Mouse (Mus musculus): ENCODE data around the gene Cacng7. TPM values are rescaled to one million over a fixed set of nuclear protein-coding genes. Genes with fewer than 3 reads are reported as not detected.
"Not testable (repeated sequence)": the region's sequence is repeated elsewhere in the genome, so short reads cannot be mapped to it uniquely, and the experiment has no call there.

The Cacng7 gene
- total RNA-seq (2021), result 100 to 1,000 TPM; 182 to 196 TPM

DNA sequence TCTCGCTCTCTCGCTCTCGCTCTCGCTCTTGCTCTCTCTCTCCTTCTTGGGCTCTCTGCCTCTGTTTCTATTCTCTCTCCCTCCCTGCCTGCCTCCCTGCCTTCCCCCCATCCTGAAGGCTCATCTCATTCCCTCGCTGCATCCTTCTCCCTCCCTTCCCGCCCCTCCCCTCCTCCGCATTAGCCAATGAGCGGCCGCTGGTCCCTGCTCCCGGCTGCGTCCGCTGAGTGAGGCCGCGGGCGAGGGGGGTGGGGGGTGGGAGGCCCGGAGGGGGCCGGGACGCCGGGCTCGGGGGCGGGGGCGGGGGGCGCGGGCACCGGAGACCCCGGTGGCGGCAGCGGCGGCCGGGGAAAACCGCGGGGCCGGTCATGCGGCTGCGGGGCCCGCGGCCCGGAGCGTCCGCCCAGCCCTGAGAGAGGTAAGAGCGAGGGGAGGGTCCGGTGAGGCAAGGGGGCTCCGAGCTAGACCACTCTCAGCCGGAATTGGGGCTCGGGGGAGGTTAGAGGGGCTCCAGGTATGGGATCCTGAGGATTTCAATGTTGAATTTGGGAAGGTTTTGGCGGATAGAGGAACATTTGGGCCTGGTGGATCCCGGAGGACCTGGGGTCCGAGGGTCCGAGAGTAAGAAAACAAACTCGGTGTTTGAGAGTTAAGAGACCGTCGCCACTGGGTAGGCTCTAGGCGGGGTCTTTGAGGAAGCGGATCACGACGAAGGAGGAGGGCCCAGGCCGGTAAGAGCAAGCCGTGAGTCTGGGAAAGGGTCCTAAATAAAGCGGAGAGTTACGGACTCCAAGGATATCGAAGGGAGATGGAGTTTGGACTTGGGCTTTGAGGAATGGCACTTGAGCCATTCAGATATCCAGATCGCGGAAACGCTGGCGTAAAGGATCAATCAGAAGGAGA lies at the start of gene Cacng7:
Gene Cacng7, plus strand, starts transcription at position 337 of the 903 bp plus-strand sequence.
- DNase-seq (ENCODE audit: low spot score in 2 of 2), result peak; percentile 50 to 66
- intact Hi-C loops (cut with DNase I), result loop anchor here (10.0 kb wide), 1 partner anchor 62 kb away; the partner anchor contains the start of gene Cacng8

DNA sequence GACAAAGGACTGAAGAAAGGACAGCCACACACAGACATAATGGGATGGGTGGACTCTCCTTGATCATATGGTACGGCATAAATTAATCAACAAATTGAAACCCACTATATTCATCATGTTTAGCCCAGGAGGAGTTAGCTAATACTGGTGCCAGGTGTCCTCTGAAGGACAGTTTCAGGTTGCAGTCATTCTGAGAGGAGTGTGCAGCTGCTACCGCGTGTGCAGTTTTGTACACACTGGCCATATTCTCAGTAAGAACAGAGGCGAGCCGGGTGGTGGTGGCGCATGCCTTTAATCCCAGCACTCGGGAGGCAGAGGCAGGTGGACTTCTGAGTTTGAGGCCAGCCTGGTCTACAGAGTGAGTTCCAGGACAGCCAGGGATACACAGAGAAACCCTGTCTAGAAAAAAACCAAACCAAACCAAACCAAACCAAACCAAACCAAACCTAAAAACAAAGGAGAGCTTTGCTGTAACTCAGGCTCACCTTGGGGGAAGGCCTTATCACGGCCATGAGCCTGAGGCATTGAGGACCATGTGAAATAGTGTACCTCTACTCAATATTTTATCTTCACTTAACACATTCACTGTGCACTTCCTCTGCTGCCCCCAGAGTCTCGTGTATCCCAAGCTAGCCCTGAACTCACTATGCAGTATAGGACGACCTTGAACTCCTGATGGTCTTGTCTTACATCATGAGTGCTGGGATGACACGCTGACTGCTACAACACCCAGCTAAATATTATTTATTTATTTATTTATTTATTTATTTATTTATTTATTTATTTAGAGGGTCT lies 49.5 kb upstream of the Cacng7 start:
- intact Hi-C loops (cut with DNase I), result no loop called here
- DNase-seq (ENCODE audit: low spot score in 2 of 2), result no peak

DNA sequence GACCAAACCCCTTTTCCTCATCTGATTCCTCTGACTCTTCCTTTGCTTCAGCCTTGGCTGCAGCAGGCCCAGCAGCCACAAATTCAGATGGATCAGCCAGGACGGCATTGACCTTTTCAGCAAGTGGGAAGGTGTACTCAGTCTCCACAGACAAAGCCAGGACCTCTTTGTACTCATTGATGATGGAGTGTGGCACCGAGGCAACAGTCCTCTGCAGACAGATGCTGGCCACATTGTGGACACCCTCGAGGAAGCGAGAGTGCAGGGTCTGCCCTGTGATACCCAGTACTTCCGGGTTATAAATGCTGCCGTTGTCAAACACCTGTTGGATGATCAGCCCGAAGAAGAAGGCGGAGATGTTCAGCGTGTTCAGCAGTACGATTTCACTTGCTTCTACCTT lies 48.2 kb upstream of the Cacng7 start:
- DNase-seq (ENCODE audit: low spot score in 2 of 2), result no peak
- intact Hi-C loops (cut with DNase I), result no loop called here

DNA sequence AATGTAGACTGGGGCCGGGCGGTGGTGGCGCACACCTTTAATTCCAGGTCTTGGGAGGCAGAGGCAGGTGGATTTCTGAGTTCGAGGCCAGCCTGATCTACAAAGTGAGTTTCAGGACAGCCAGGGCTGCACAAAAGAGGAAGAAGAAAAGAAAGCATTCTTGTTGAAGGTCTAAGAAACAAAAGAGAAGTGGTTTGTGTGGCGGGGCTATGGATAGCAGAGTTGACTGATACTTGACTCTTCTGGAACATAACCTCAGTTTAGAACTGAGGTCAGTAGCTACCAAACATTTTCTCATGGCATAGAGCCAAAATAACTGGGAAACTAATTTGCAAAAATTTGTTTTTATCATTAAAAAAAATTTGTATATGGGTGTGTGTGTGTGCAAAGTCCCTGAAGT lies 46.7 kb upstream of the Cacng7 start:
- DNase-seq (ENCODE audit: low spot score in 2 of 2), result no peak
- intact Hi-C loops (cut with DNase I), result no loop called here

DNA sequence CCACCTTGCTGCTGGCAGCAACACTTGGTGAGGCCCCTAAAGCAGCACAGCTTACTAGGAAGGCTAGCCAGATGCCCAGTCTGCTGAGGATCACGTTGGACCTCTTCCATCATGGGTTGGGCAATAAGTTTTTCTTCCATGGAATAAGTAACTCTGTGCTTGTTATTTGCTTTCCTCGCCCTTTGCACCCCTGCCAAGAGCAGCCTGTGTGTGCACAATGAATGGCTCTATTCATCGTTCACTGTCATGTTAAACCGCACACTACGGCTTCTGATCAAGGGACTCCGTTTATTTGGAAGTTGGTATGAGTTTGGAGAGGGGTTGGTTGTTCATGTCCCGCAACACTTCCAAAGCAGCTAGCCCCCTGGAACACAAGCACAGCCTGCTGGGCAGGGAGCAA lies 45.6 kb upstream of the Cacng7 start:
- no peak for DNase-seq (ENCODE audit: low spot score in 2 of 2)
- intact Hi-C loops (cut with DNase I), result no loop called here

DNA sequence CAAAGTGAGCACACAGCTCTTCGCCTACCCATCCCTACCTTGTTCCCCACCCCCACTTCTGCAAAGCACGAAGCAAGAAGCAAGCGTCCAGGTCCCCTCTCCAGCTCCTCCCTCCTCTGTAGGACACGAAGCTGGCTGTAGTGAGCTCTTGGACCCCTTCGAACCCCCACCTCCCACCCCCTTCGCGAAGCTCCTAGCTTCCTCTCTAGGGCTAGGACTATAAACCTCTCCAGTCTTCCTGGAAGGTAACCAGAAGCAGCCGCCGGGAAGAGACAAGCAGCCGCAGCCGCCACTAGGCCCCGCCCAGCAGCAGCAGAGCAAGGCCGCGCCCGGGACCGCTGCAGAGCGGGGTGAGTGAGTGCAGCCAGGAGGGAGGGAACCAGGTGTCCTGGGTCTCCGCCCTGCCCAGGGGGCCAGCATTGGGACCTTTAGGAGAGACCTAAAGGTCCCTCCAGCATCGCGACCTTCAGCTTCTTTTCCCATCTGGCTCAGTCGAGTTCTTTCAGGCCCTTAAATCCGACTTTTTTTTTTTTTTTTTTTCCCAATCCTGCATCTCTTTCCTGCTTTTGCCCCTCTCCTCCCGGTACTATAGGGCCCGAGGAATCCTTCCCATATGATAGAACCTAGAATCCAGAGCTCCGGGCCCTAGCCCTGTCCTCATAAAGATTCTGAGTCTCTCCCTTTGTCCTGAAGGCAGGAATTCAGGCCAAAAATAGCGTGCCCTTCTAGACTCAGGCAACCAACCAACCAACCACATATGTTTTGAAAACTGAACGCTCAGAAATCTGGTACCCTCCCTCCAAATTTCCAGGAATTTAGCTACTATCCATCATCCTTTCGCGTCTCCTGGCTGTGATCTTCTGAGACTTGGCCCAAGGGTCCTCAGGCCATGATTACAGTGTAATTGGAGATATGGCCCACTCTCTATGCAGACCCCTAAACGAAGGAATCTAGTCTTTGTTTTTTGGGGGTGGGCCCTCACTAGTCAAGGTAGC lies 43.5 kb upstream of the Cacng7 start, which contains the start of the genes Myadm and Prkcg:
Gene Myadm, plus strand, starts transcription at position 105 of the 995 bp plus-strand sequence.
Gene Prkcg, plus strand, starts transcription at position 204 of the 995 bp plus-strand sequence.
- intact Hi-C loops (cut with DNase I), result no loop called here
- DNase-seq (ENCODE audit: low spot score in 2 of 2), result peak; percentile 76 to 83

DNA sequence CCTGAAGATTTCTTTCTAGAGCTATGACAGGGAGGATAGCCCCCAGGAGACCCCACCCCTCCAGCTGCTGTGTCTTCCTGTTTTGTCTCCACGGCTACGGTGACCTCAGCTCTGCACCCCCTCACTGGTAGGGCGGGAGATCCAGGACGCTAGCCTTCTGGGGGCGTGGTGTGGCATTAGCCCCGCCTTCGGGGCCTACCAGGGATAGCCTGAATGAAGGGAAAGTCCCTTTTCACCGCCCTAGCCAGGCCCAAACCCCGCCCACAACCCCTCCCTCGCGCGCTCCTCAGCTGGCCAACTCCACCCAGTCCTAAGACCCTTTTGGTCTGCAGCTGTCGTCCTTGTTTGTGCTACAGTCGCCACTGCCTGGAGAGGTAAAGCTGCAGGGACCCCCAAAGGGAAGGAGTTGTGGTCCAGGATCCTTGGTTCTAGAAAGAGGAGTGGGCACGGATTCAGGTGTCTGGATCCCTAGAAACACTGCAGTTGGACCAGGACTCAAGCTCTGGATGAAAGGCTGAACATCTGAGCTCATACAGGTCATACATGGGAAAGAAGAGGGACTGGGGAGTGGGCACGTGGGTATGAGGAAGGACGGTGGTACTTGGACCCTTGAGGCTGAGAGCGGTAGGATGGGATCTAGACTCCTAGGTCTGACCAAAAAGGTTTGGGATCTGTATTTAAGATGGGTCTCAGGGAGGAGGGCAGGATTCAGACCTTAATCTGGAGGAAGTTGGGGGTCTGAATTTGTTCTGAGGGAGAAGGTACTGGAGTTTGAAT lies 42.3 kb upstream of the Cacng7 start:
- DNase-seq (ENCODE audit: low spot score in 2 of 2), result peak; percentile 83 to 86
- intact Hi-C loops (cut with DNase I), result loop anchor here (10.0 kb wide), 1 partner anchor 1184 kb away; no protein-coding TSS in a partner anchor

DNA sequence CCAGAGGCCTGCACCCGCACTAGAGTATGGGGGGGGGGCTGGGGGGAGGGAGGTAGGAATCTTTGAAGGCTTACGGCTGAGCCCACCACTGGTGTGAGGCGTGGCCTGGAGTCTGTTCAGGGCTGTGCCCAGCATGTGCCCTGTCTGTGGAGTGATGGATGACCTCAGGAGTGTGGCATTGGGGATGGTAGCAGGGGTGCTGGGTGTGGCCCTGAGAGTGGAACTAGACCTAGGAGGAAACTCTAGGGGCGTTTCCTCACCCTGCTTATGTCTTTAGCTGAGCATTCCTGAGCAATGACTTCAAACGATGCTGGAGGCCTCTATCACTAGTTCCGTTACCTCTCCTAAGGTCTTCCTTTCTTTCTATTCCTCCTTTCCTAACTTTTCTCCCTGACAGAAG lies 41.6 kb upstream of the Cacng7 start:
- intact Hi-C loops (cut with DNase I), result loop anchor here (10.0 kb wide), 1 partner anchor 1184 kb away; no protein-coding TSS in a partner anchor
- DNase-seq (ENCODE audit: low spot score in 2 of 2), result no peak

DNA sequence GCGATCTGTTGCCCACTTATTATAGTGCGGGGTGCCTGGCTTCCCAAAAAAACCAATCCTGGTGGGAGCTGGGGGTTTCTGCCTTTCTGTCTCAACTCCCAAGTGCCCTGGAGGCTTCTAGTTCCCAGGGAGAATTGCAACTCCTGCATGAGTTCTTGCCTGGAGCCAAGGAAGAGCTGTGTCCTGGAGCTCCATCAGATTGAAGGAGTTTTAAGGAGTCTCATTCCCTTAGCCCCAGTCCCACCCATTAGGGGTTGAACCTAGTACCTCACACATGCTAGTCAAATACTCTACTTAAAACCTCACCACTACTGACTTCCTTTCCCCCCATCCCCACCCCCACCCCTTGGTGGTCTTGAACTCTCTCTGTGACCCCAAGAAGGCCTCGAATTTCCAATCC lies 41.0 kb upstream of the Cacng7 start:
- intact Hi-C loops (cut with DNase I), result loop anchor here (10.0 kb wide), 1 partner anchor 1183 kb away; no protein-coding TSS in a partner anchor
- DNase-seq (ENCODE audit: low spot score in 2 of 2), result no peak

DNA sequence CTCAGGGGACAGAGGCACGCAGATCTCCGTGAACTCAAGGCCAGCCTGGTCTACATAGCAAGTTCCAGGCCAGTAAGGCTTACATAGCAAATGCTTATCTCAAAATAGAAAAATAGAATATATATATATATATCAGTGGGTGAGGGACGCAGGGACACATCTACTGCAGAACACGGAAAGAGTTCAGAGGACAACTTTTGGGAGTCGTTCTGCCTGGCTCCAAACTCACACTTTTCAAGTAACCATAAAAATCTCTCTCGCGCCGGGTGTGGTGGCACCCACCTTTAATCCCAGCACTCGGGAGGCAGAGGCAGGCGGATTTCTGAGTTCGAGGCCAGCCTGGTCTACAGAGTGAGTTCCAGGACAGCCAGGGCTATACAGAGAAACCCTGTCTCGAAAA lies 40.5 kb upstream of the Cacng7 start:
- intact Hi-C loops (cut with DNase I), result loop anchor here (10.0 kb wide), 1 partner anchor 1183 kb away; no protein-coding TSS in a partner anchor

DNA sequence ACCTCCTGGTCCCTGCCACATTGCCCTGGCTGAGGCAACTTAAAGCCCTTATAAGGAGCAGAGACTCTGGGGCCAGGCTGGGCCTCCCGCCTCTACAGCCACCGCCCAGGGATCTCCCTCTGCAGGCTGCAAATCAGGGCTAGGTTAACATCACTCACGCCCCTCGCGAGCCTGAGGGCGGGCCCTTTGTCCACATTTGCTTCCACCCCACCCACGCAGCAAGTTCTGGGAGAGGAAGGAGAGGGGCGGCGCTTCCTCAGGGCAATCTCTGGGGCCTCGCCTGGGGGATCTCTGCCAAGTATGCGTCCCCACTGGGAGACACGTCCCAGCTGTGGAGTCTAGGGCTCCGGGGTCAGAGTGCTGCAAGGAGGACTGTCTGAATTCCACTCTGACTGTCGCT lies 40.0 kb upstream of the Cacng7 start:
- DNase-seq (ENCODE audit: low spot score in 2 of 2), result peak; percentile 29 to 45
- intact Hi-C loops (cut with DNase I), result loop anchor here (10.0 kb wide), 1 partner anchor 1182 kb away; no protein-coding TSS in a partner anchor

More for the DNA sequence above, 40.5 kb upstream of the Cacng7 start:
- DNase-seq (ENCODE audit: low spot score in 2 of 2), result not testable (repeated sequence)

DNA sequence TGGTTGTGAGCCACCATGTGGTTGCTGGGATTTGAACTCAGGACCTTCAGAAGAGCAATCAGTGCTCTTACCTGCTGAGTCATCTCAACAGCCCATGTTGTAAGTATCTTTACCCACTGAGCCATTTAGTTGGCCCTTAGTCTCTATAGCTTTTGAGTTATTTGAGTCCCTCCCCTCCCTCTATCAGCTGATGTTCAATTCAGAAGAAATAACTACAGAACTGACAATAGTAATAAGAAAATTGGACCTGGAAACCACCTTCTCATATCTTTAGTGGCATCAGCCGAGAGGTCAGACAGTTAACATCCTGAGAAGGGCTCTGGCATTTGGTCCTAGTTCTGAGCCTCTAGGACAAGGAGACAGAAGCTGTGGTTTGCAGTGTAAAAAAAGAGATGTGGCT lies 38.0 kb upstream of the Cacng7 start:
- intact Hi-C loops (cut with DNase I), result loop anchor here (10.0 kb wide), 1 partner anchor 1180 kb away; no protein-coding TSS in a partner anchor
- no peak for DNase-seq (ENCODE audit: low spot score in 2 of 2)

DNA sequence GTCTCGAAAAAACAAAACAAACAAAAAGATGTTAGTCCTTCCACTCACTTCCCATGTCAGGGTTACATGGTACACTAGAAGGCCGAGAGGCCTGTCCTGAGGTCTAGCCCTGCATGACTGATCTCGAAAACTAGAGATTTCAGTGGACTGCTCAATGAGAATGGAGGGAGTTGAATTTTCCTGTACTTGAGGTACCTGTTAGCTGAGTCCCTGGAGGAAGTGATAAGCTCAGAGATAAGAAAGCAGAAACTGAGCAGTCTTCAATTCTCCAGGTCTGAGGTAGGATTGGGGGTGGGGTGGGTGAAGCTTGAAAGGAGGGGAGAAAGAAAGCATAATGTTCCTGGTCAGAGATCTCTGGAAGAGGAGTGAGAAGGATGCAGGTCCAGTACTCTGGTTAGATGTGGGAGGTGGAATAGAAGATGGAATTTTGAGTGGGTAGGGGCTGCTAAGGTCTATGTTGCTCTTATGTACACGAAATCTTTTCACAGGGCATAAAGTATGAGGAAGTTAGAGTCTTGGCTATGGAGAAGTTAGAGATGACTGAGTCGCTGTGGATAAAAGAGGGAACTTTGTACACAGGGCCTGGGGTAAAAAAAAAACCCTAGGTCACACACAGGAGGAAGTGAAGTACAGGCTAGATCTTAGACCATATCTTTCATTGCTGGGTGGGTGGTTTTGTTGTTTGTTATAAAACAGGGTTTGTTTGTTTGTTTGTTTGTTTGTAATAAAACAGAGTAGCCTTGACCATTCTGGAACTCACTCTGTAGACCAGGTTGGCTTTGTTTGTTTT lies 37.2 kb upstream of the Cacng7 start:
- DNase-seq (ENCODE audit: low spot score in 2 of 2), result no peak
- intact Hi-C loops (cut with DNase I), result loop anchor here (10.0 kb wide), 1 partner anchor 1179 kb away; no protein-coding TSS in a partner anchor

DNA sequence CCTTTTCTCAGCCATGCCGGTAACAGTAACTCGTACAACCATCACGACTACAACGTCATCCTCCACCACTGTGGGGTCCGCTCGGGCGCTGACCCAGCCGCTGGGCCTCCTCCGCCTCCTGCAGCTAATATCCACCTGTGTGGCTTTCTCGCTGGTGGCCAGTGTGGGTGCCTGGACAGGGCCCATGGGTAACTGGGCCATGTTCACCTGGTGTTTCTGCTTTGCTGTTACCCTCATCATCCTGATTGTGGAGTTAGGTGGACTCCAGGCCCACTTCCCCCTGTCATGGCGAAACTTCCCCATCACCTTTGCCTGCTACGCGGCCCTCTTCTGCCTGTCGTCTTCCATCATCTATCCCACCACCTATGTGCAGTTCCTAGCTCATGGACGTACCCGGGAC lies 36.0 kb upstream of the Cacng7 start:
- intact Hi-C loops (cut with DNase I), result loop anchor here (1.0 to 10.0 kb wide), 2 partner anchors 27 to 1178 kb away; no protein-coding TSS in a partner anchor
- no peak for DNase-seq (ENCODE audit: low spot score in 2 of 2)

DNA sequence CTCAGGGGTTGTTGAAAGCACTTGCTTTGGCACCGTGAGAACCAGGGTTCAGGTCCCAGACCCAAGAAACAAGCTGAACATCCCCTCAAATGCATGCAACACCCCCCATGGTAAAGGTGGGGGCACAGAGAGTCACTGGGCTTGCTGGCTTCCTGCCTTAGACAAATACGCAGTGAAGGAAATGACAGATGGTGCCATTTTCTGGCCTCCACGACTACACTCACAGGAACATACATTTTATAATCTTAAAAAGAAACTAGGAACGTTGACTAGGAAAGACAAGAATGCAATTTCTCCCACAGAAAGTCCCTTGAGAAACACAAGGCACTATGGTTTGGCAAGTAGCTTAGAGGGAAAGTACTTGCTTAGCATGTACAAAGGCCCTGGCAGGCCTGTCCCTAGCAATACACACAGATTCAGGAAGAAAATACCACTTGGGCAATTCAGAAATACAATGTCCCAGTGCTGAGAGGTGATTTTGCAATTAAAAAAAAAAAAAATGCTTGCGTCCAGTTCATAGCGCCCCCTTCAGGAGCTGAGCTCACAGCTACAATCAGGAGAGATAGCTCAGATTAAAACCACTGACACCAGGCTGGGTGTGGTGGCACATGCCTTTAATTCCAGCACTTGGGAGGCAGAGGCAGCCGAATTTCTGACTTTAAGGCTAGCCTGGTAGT lies 32.7 kb upstream of the Cacng7 start:
- intact Hi-C loops (cut with DNase I), result loop anchor here (5.0 to 10.0 kb wide), 2 partner anchors 78 to 1175 kb away; no protein-coding TSS in a partner anchor
- peak in 1 of 2 experiments; percentile 26 for DNase-seq (ENCODE audit: low spot score in 2 of 2)

DNA sequence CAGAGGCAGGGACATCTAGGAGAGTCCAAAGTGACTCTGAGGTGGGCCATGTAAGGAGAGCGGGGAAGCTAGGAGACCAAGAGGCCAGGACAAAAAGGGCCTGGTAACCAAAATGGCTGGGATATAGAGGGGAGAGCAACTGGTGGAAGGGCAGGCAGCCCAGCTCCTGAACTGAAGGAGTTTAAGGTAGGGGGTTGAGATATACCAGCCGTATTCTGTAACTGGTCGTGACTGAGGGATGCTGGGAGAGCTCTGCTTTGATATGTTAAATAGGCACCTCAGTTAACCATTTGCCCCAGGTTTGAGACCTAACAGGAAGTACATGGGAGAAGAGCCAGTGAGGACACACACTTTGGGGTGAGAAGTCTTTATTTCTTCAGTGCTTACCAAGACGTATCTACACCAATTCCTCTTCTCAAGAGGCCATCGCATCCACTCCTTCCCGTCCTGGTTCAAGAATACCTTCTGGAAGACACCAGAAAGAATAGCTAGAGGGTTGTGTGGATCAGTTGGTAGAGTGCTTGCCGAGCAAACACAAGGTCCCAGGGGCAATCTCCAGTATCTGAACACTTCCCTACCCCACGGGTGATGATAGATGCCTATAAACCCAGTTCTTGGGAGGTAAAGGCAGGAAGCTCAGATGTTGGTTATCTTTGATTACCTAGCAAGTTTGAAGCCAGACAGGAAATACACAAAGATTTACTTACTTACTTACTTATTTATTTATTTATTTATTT lies 31.7 kb upstream of the Cacng7 start:
- intact Hi-C loops (cut with DNase I), result loop anchor here (5.0 kb wide), 1 partner anchor 79 kb away; no protein-coding TSS in a partner anchor
- DNase-seq (ENCODE audit: low spot score in 2 of 2), result no peak
